Mouse (Mus musculus): ENCODE measurements around the gene Ppp1ca.

GRCm38 (mm10) chr19:4208563-4208962, 16.7 kb downstream of the Ppp1ca start:
- TF ChIP-seq CTCF (conservative IDR thresholded peaks at IDR 0.05; ENCODE audit: low read length) (no peak), POU5F1 (IDR thresholded peaks at IDR 0.05; ENCODE audit: borderline replicate concordance, low read length) (no peak), NANOG (IDR thresholded peaks at IDR 0.05; ENCODE audit: borderline replicate concordance, low read length) (no peak)
